Mouse (Mus musculus) C2C12 (cell line): ENCODE measurements around the gene Selp. TPM values are rescaled to one million over a fixed set of nuclear protein-coding genes. Genes with fewer than 3 reads are reported as not detected.

Experiments
- H3K27me3 ChIP-seq: one replicate; pipeline ENCODE4 v1.6.1; 2011; ENCODE audit not compliant: control insufficient read depth, insufficient read depth, insufficient read length
- H3K36me3 ChIP-seq: one replicate; pipeline ENCODE4 v1.6.1; 2011; ENCODE audit not compliant: control insufficient read depth, insufficient read depth
- H3K4me3 ChIP-seq: one replicate; pipeline ENCODE4 v1.5.1; 2011; ENCODE audit warnings: mild to moderate bottlenecking, control low read depth; ENCODE audit not compliant: poor library complexity, insufficient read depth, severe bottlenecking
- H3K79me2 ChIP-seq: one replicate; pipeline ENCODE4 v1.6.1; 2011; ENCODE audit not compliant: control insufficient read depth, insufficient read depth
- H3K79me3 ChIP-seq: one replicate; pipeline ENCODE4 v1.6.1; 2011; ENCODE audit warnings: low read depth, control low read depth
- H3ac ChIP-seq: one replicate; pipeline ENCODE3; 2011; ENCODE audit warnings: low read depth; ENCODE audit not compliant: control insufficient read depth, insufficient read length
- CEBPB ChIP-seq: IDR thresholded peaks from one replicate; pipeline ENCODE4 v1.6.1; 2011; ENCODE audit warnings: low read depth, mild to moderate bottlenecking, control low read depth, moderate library complexity
- CTCF ChIP-seq: IDR thresholded peaks from one replicate; pipeline ENCODE4 v1.5.1; 2011; ENCODE audit not compliant: control insufficient read depth, insufficient read depth, insufficient read length
- FOSL1 ChIP-seq: IDR thresholded peaks from one replicate; pipeline ENCODE4 v1.8.0; 2011; ENCODE audit warnings: mild to moderate bottlenecking, low read length; ENCODE audit not compliant: poor library complexity, insufficient read depth, severe bottlenecking
- MAX ChIP-seq: IDR thresholded peaks from one replicate; pipeline ENCODE4 v1.6.1; 2011; ENCODE audit warnings: mild to moderate bottlenecking, control low read depth
- MYOD1 ChIP-seq: IDR thresholded peaks from one replicate; pipeline ENCODE4 v1.6.1; 2011; ENCODE audit warnings: low read depth; ENCODE audit not compliant: control insufficient read depth, insufficient read length
- MYOG ChIP-seq: IDR thresholded peaks from one replicate; pipeline ENCODE4 v1.6.1; 2011; ENCODE audit not compliant: control insufficient read depth, insufficient read length; ENCODE audit errors: extremely low read depth
- USF1 ChIP-seq: IDR thresholded peaks from one replicate; pipeline ENCODE4 v1.6.1; 2011; ENCODE audit warnings: low read depth, mild to moderate bottlenecking, control low read depth, moderate library complexity
- polyA plus RNA-seq: library from polyadenylated mRNA; unstranded; fragments of >200 nt; fragmentation: generic; extraction: Trizol; gene quantifications from one replicate; pipeline ENCODE4 v1.2.1, GENCODE M21; 2012; ENCODE audit warnings: missing spikeins

The Selp gene
- polyA plus RNA-seq, 1 experiment, result 24.1 TPM

DNA sequence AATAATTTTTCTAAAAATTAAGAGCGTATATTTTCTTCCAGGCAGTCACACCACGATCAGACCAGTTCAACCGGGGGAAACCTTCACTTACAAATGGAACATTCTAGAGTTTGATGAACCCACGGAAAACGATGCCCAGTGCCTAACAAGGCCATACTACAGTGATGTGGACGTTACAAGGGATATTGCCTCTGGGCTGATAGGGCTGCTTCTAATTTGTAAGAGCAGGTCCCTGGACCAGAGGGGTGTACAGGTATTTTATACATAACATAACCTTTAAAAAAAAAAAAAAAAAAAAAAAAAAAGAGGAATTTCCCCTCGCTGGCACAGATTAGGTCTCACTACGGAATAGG is 69.8 kb downstream of the Selp start:
- Histone ChIP-seq H3K79me3 (no peaks in the 10 kb centered on the region), H3K36me3 (no peaks in the 10 kb centered on the region), H3ac (no peak overlapping the region), H3K4me3 (no peak overlapping the region), H3K79me2 (no peaks in the 10 kb centered on the region), H3K27me3 (peaks cover 28% of the 10 kb centered on the region)
- TF ChIP-seq CTCF (no peak), MAX (no peak), CEBPB (no peak), USF1 (no peak), MYOG (no peak), MYOD1 (no peak), FOSL1 (no peak)

DNA sequence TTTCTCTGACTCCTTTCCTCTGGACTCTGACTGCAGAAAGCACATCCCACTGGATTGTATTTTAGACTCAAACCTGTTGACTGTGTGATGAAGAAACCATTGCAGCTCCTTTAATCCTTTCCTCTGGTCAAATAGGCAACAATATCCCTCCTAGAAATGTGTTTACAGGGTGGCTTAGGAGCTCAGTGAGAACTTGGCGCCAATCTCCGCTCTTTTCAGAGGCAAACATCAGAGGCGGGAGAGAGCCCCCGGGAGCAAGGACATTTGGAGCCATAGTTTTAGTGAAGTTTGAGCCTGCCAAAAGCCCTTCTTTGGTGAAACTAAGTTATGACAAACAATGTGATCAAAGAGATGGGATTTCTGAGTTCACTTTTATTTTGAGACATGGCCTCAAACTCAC is 70.3 kb downstream of the Selp start:
- TF ChIP-seq USF1 (no peak), MAX (no peak), CTCF (no peak), MYOG (no peak), CEBPB (no peak), MYOD1 (no peak), FOSL1 (no peak)
- no peak overlapping the region for H3ac ChIP-seq

GRCm38 (mm10) chr1:164187002-164187560 is 72.0 kb downstream of the Selp start:
- Histone ChIP-seq H3K79me3 (no peaks in the 10 kb centered on the region), H3K36me3 (no peaks in the 10 kb centered on the region), H3ac (no peak overlapping the region), H3K27me3 (peaks cover 16% of the 10 kb centered on the region), H3K4me3 (no peak overlapping the region), H3K79me2 (no peaks in the 10 kb centered on the region)
- no peak for TF ChIP-seq USF1
- no peak for TF ChIP-seq FOSL1
- no peak for TF ChIP-seq MYOD1
- no peak for TF ChIP-seq CTCF
- TF ChIP-seq MYOG, result no peak
- TF ChIP-seq CEBPB, result no peak
- no peak for TF ChIP-seq MAX

More for the DNA sequence above, 70.3 kb downstream of the Selp start:
- Histone ChIP-seq H3K36me3 (no peaks in the 10 kb centered on the region), H3K27me3 (peaks cover 28% of the 10 kb centered on the region), H3K79me3 (no peaks in the 10 kb centered on the region), H3K4me3 (no peak overlapping the region), H3K79me2 (no peaks in the 10 kb centered on the region)

DNA sequence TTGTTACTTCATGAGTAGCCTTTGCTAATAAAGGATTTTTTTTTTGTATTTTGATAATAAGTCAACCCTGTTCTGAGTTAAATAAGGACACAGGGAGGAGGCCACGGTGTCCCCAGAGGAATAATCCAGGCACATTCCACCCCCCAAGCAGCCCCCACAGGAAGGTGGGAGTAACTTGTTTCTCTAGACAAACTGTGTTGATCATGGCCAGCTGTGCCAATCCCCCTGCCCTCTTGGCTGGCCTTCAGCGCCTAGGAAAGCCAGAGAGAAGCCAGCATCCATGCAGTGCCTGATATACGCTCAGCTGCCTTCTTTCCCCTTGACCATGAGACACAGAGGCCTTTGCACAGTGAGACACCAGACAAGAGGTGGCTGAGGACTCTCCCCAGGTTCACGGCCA is 84.5 kb downstream of the Selp start:
- Histone ChIP-seq H3K79me3 (no peaks in the 10 kb centered on the region), H3ac (no peak overlapping the region), H3K27me3 (peaks cover under 1% of the 10 kb centered on the region), H3K36me3 (no peaks in the 10 kb centered on the region), H3K79me2 (no peaks in the 10 kb centered on the region), H3K4me3 (no peak overlapping the region)
- TF ChIP-seq CTCF (no peak), FOSL1 (no peak), USF1 (no peak), MYOD1 (no peak), MYOG (no peak), CEBPB (no peak), MAX (no peak)

Other genes starting within 250 kb of the Selp start
- gene Scyl3, start 186.2 kb upstream of the Selp start, polyA plus RNA-seq, result 4.4 TPM
- gene BC055324, start 120.5 kb upstream of the Selp start, polyA plus RNA-seq, result 10.4 TPM
- gene Mettl18, start 120.4 kb upstream of the Selp start, polyA plus RNA-seq, result 3.0 TPM
- 0.19 TPM for gene Sele, start 67.0 kb upstream of the Selp start, polyA plus RNA-seq
- gene Sell, start 53.3 kb upstream of the Selp start, polyA plus RNA-seq, result 0.02 TPM
- 0.01 TPM for gene F5, start 36.6 kb downstream of the Selp start, polyA plus RNA-seq
- gene Slc19a2, start 133.8 kb downstream of the Selp start, polyA plus RNA-seq, result 10.1 TPM
- 1.7 TPM for gene Ccdc181, start 160.3 kb downstream of the Selp start, polyA plus RNA-seq
- 19.0 TPM for gene Nme7, start 188.9 kb downstream of the Selp start, polyA plus RNA-seq
- 5.0 TPM for gene Blzf1, start 192.2 kb downstream of the Selp start, polyA plus RNA-seq